Mouse (Mus musculus) kidney, adult 2 months (tissue): ENCODE results near the gene Dnttip1.

Source experiments
- CTCF ChIP-seq: fragments of 200-500 bp; conservative IDR thresholded peaks from 2 replicates; pipeline ENCODE4 v1.5.1; 2011; ENCODE audit warnings: low read depth, mild to moderate bottlenecking, control low read depth, low read length, moderate library complexity, mixed read lengths; ENCODE audit not compliant: insufficient read depth, insufficient read length
- POLR2A ChIP-seq: fragments of 200-500 bp; IDR thresholded peaks from one replicate; pipeline ENCODE4 v1.6.1; 2011; ENCODE audit warnings: low read depth, low read length, control low read depth

DNA sequence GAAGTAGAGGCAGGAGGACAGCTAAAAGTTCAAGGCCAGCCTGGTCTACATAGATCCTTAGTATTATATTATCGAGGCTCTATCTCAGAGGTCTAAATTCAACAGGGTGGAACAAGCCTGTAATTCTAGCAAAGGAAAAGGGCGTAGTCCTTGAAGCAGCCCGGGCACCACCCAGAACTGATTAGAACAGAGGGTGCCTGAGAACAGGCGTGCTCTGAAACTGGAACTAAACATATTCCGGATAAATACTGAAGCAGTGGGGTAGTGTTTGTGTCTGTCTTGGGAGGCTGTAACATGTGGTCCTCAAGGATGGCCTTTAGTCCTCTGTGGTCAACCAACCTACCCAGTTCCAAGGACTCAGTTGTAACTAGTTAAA, 28.2 kb downstream of the Dnttip1 start:
- TF ChIP-seq POLR2A = no peak
- TF ChIP-seq CTCF = no peak
